Mouse (Mus musculus) embryonic fibroblast, embryonic 13.5 days (primary cell): ENCODE results near the gene Exoc4. TPM values are rescaled to one million over a fixed set of nuclear protein-coding genes. Genes with fewer than 3 reads are reported as not detected.
A peak's percentile ranks its signal among the peaks of the same experiment; 100 is the strongest.

Source experiments
- H3K27ac ChIP-seq: 2 replicates; pipeline ENCODE4 v1.5.1; 2012; ENCODE audit warnings: low read length, control low read depth, inconsistent platforms; ENCODE audit not compliant: insufficient read depth
- H3K4me1 ChIP-seq: 2 replicates; pipeline ENCODE4 v1.6.1; 2011; ENCODE audit warnings: low read length; ENCODE audit not compliant: control insufficient read depth, insufficient read depth
- H3K4me3 ChIP-seq: 2 replicates; pipeline ENCODE4 v1.5.1; 2011; ENCODE audit warnings: mild to moderate bottlenecking, control low read depth, low read length; ENCODE audit not compliant: insufficient read depth
- CTCF ChIP-seq: IDR thresholded peaks from 2 replicates; pipeline ENCODE4 v1.5.1; 2011; ENCODE audit warnings: mild to moderate bottlenecking, control low read depth, low read length, moderate library complexity, borderline replicate concordance; ENCODE audit not compliant: insufficient read depth
- POLR2A ChIP-seq: IDR thresholded peaks from 2 replicates; pipeline ENCODE4 v1.6.1; 2011; ENCODE audit warnings: low read depth, mild to moderate bottlenecking, control low read depth, low read length, moderate library complexity
- polyA plus RNA-seq: library from polyadenylated mRNA; stranded (reverse); fragments of >200 nt; gene quantifications from 2 replicates; pipeline ENCODE4 v1.2.4, GENCODE M21; 2011; ENCODE audit warnings: low read depth; ENCODE audit not compliant: missing spikeins, insufficient read length

Gene Exoc4
- polyA plus RNA-seq, 1 experiment, result 121 TPM

- no peaks in the 10 kb centered on the region for H3K4me1 ChIP-seq
- no peak overlapping the region for H3K27ac ChIP-seq
- no peak overlapping the region for H3K4me3 ChIP-seq
- no peak for TF ChIP-seq CTCF
- TF ChIP-seq POLR2A, result no peak
Observed at GRCm38 (mm10) chr6:33772551-33773315, 523.8 kb downstream of the Exoc4 start.

- TF ChIP-seq POLR2A (no peak), CTCF (no peak)
- Histone ChIP-seq H3K4me1 (no peaks in the 10 kb centered on the region), H3K27ac (no peak overlapping the region), H3K4me3 (no peak overlapping the region)
Observed at GRCm38 (mm10) chr6:33792604-33793003, 543.7 kb downstream of the Exoc4 start.

- TF ChIP-seq CTCF (no peak), POLR2A (no peak)
- Histone ChIP-seq H3K4me3 (no peak overlapping the region), H3K4me1 (no peaks in the 10 kb centered on the region; the same call in 1 of the 2 replicates), H3K27ac (no peak overlapping the region)
Observed at GRCm38 (mm10) chr6:33801254-33801653, 552.4 kb downstream of the Exoc4 start.

GRCm38 (mm10) chr6:33803481-33804098 lies 554.7 kb downstream of the Exoc4 start:
- no peak overlapping the region for H3K4me3 ChIP-seq
- no peak overlapping the region for H3K27ac ChIP-seq
- TF ChIP-seq POLR2A (no peak), CTCF (no peak)
- H3K4me1 ChIP-seq, result no peaks in the 10 kb centered on the region; the same call in 1 of the 2 replicates

- H3K4me1 ChIP-seq, result no peaks in the 10 kb centered on the region; the same call in 1 of the 2 replicates
- TF ChIP-seq POLR2A (no peak), CTCF (no peak)
- H3K27ac ChIP-seq, result peak overlapping the region; percentile 66; the same call in 1 of the 2 replicates
- no peak overlapping the region for H3K4me3 ChIP-seq
Observed at GRCm38 (mm10) chr6:33804775-33805174, 555.9 kb downstream of the Exoc4 start.

GRCm38 (mm10) chr6:33806072-33806782 lies 557.3 kb downstream of the Exoc4 start:
- Histone ChIP-seq H3K27ac (no peak overlapping the region), H3K4me3 (no peak overlapping the region), H3K4me1 (no peaks in the 10 kb centered on the region; the same call in 1 of the 2 replicates)
- TF ChIP-seq CTCF (no peak), POLR2A (no peak)

GRCm38 (mm10) chr6:33814386-33814785 lies 565.5 kb downstream of the Exoc4 start:
- TF ChIP-seq CTCF (no peak), POLR2A (no peak)
- Histone ChIP-seq H3K4me1 (no peaks in the 10 kb centered on the region), H3K4me3 (no peak overlapping the region), H3K27ac (no peak overlapping the region)

- no peak overlapping the region for H3K27ac ChIP-seq
- H3K4me1 ChIP-seq, result no peaks in the 10 kb centered on the region
- TF ChIP-seq POLR2A, result no peak
- TF ChIP-seq CTCF, result no peak
- H3K4me3 ChIP-seq, result no peak overlapping the region
Observed at GRCm38 (mm10) chr6:33823171-33823570, 574.3 kb downstream of the Exoc4 start.

- H3K4me1 ChIP-seq, result no peaks in the 10 kb centered on the region
- H3K27ac ChIP-seq, result no peak overlapping the region
- TF ChIP-seq CTCF (no peak), POLR2A (no peak)
- H3K4me3 ChIP-seq, result no peak overlapping the region
Observed at GRCm38 (mm10) chr6:33823777-33824302, 575.0 kb downstream of the Exoc4 start.

- Histone ChIP-seq H3K4me3 (no peak overlapping the region), H3K27ac (no peak overlapping the region), H3K4me1 (no peaks in the 10 kb centered on the region)
- TF ChIP-seq POLR2A, result no peak
- TF ChIP-seq CTCF, result no peak
Observed at GRCm38 (mm10) chr6:33828499-33828898, 579.6 kb downstream of the Exoc4 start.
